Mouse (Mus musculus) myocyte (in vitro differentiated cells): ENCODE data around the gene Tmco4. TPM values are rescaled to one million over a fixed set of nuclear protein-coding genes. Genes with fewer than 3 reads are reported as not detected.

Source experiments
- H3K27me3 ChIP-seq: one replicate; pipeline ENCODE4 v1.6.1; 2011; ENCODE audit not compliant: control insufficient read depth, insufficient read depth, insufficient read length
- H3K36me3 ChIP-seq: one replicate; pipeline ENCODE4 v1.6.1; 2011; ENCODE audit not compliant: control insufficient read depth, insufficient read depth
- H3K4me2 ChIP-seq: one replicate; pipeline ENCODE4 v1.6.1; 2011; ENCODE audit warnings: low read depth, control low read depth
- H3K4me3 ChIP-seq: one replicate; pipeline ENCODE4 v1.5.1; 2011; ENCODE audit warnings: mild to moderate bottlenecking, control low read depth, moderate library complexity
- H3K79me2 ChIP-seq: one replicate; pipeline ENCODE4 v1.6.1; 2011; ENCODE audit not compliant: control insufficient read depth, insufficient read depth
- H3ac ChIP-seq: one replicate; pipeline ENCODE4 v1.6.1; 2011; ENCODE audit not compliant: control insufficient read depth, insufficient read length
- CEBPB ChIP-seq: IDR thresholded peaks from 2 replicates; pipeline ENCODE4 v1.6.1; 2011; ENCODE audit warnings: mild to moderate bottlenecking, moderate library complexity; ENCODE audit not compliant: poor library complexity, insufficient read depth, severe bottlenecking
- E2F4 ChIP-seq: IDR thresholded peaks from one replicate; pipeline ENCODE4 v1.6.1; 2011; ENCODE audit warnings: mild to moderate bottlenecking, control low read depth, moderate library complexity; ENCODE audit not compliant: insufficient read depth
- MAX ChIP-seq: IDR thresholded peaks from one replicate; pipeline ENCODE4 v1.6.1; 2011; ENCODE audit warnings: low read depth, mild to moderate bottlenecking, control low read depth
- MYOD1 ChIP-seq, 3 experiments: IDR thresholded peaks; one replicate each; pipeline ENCODE4 v1.6.1; 2011; ENCODE audit warnings: control low read depth in 2 of 3, low read depth in 2 of 3, mild to moderate bottlenecking in 2 of 3, moderate library complexity in 1 of 3; ENCODE audit not compliant: insufficient read length in 2 of 3, control insufficient read depth in 1 of 3
- MYOG ChIP-seq, 3 experiments: IDR thresholded peaks; one replicate each; pipeline ENCODE4 v1.6.1; 2011; ENCODE audit warnings: control low read depth in 2 of 3, low read depth in 2 of 3, mild to moderate bottlenecking in 2 of 3; ENCODE audit not compliant: insufficient read length in 2 of 3, control insufficient read depth in 1 of 3, insufficient read depth in 1 of 3
- POLR2A ChIP-seq: IDR thresholded peaks from one replicate; pipeline ENCODE4 v1.6.1; 2011; ENCODE audit warnings: low read depth, mild to moderate bottlenecking, control low read depth, moderate library complexity; ENCODE audit not compliant: insufficient read length
- POLR2AphosphoS2 ChIP-seq: IDR thresholded peaks from one replicate; pipeline ENCODE4 v1.6.1; 2011; ENCODE audit warnings: low read depth, control low read depth; ENCODE audit not compliant: insufficient read length
- REST ChIP-seq: IDR thresholded peaks from one replicate; pipeline ENCODE4 v1.6.1; 2011; ENCODE audit warnings: mild to moderate bottlenecking, control low read depth, moderate library complexity; ENCODE audit not compliant: insufficient read depth, insufficient read length
- SRF ChIP-seq: IDR thresholded peaks from one replicate; pipeline ENCODE4 v1.6.1; 2011; ENCODE audit warnings: low read depth; ENCODE audit not compliant: control insufficient read depth, insufficient read length
- TCF12 ChIP-seq: IDR thresholded peaks from one replicate; pipeline ENCODE4 v1.6.1; 2011; ENCODE audit warnings: mild to moderate bottlenecking, control low read depth; ENCODE audit not compliant: poor library complexity, insufficient read depth, severe bottlenecking
- TCF3 ChIP-seq: IDR thresholded peaks from one replicate; pipeline ENCODE4 v1.6.1; 2011; ENCODE audit warnings: low read depth, control low read depth; ENCODE audit not compliant: insufficient read length
- USF1 ChIP-seq: IDR thresholded peaks from one replicate; pipeline ENCODE4 v1.6.1; 2011; ENCODE audit warnings: low read depth, mild to moderate bottlenecking, control low read depth, moderate library complexity
- polyA plus RNA-seq: library from polyadenylated mRNA; unstranded; fragments of >200 nt; fragmentation: generic; extraction: Trizol; gene quantifications from one replicate; pipeline ENCODE4 v1.2.1, GENCODE M21; 2012; ENCODE audit warnings: missing spikeins

Gene Tmco4
- polyA plus RNA-seq, 1 experiment, result 3.8 TPM

DNA sequence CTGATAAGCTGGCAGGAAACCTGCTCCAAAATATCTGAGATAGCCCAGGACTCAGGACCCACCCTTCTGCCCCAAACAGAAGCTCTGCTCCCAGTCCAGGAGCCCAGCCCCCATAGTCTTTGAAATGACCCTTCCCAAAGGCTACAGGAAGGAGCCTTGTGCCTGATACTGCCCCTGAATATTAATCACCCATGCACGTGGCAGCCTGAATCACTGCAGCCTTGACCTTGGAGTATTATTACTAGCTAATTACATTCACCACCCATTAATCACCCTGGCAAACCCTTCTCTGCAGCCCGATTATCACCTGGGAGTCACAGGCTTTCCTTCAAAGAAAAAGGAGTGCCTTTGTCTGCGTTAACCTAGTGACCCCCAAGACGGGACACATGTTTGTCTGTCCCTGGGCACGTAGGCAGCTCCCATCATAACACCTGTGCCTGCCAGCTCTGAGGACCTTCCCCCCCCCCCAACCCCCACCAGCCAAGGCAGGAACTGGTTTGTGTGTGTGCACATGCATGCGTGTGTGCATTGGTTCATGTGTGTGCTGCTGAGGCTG lies 35.4 kb downstream of the Tmco4 start:
- H3K36me3 ChIP-seq, result no peaks in the 10 kb centered on the region
- no peak for TF ChIP-seq MAX
- TF ChIP-seq MYOD1 (IDR thresholded peaks at IDR 0.05; ENCODE audit: control insufficient read depth in 1 of 3, insufficient read length in 2 of 3, low read depth in 2 of 3), result no peak
- no peak for TF ChIP-seq TCF3
- TF ChIP-seq MYOG (IDR thresholded peaks at IDR 0.05; ENCODE audit: control insufficient read depth in 1 of 3, insufficient read depth in 1 of 3, insufficient read length in 2 of 3, low read depth in 2 of 3), result no peak
- no peak for TF ChIP-seq E2F4
- TF ChIP-seq POLR2AphosphoS2, result no peak
- TF ChIP-seq REST, result no peak
- no peak for TF ChIP-seq POLR2A
- TF ChIP-seq USF1, result no peak
- no peak for TF ChIP-seq CEBPB
- no peak for TF ChIP-seq SRF
- no peak for TF ChIP-seq TCF12
- H3ac ChIP-seq, result no peak overlapping the region
- H3K4me3 ChIP-seq, result no peak overlapping the region
- no peaks in the 10 kb centered on the region for H3K27me3 ChIP-seq
- H3K79me2 ChIP-seq, result no peaks in the 10 kb centered on the region
- H3K4me2 ChIP-seq, result no peak overlapping the region

GRCm38 (mm10) chr4:139011201-139011702 lies 38.6 kb downstream of the Tmco4 start:
- no peaks in the 10 kb centered on the region for H3K36me3 ChIP-seq
- H3ac ChIP-seq, result no peak overlapping the region
- H3K79me2 ChIP-seq, result no peaks in the 10 kb centered on the region
- H3K4me2 ChIP-seq, result no peak overlapping the region
- H3K4me3 ChIP-seq, result no peak overlapping the region
- no peaks in the 10 kb centered on the region for H3K27me3 ChIP-seq
- TF ChIP-seq POLR2A (no peak), MYOD1 (IDR thresholded peaks at IDR 0.05; ENCODE audit: control insufficient read depth in 1 of 3, insufficient read length in 2 of 3, low read depth in 2 of 3) (no peak), CEBPB (no peak), REST (no peak), MYOG (IDR thresholded peaks at IDR 0.05; ENCODE audit: control insufficient read depth in 1 of 3, insufficient read depth in 1 of 3, insufficient read length in 2 of 3, low read depth in 2 of 3) (no peak), TCF12 (no peak), USF1 (no peak), SRF (no peak), E2F4 (no peak), POLR2AphosphoS2 (no peak), MAX (no peak), TCF3 (no peak)

DNA sequence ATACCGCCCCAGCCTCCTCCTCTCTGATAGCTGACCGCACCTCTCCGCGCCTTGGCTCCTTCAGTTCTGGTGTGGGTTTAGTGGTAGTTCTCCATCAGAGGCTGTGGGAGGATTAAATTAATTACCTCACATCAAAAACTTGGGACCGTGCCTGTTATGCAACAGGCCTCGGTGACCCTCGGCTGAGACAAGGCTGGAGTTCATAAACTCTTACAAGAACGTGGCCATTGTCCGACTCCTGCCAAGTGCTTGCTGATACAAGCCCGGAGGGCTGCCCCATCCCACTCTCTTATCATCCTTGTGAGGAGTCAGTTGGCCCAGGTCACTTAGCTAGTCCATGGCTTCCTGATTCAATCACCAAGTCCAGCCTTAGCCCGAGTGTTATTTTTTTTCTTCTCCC lies 40.6 kb downstream of the Tmco4 start:
- Histone ChIP-seq H3K4me2 (no peak overlapping the region), H3ac (no peak overlapping the region), H3K27me3 (no peaks in the 10 kb centered on the region), H3K36me3 (no peaks in the 10 kb centered on the region), H3K79me2 (no peaks in the 10 kb centered on the region), H3K4me3 (no peak overlapping the region)
- TF ChIP-seq SRF (no peak), REST (no peak), MYOD1 (IDR thresholded peaks at IDR 0.05; ENCODE audit: control insufficient read depth in 1 of 3, insufficient read length in 2 of 3, low read depth in 2 of 3) (no peak), USF1 (no peak), MAX (no peak), TCF3 (no peak), TCF12 (no peak), E2F4 (no peak), CEBPB (no peak), MYOG (IDR thresholded peaks at IDR 0.05; ENCODE audit: control insufficient read depth in 1 of 3, insufficient read depth in 1 of 3, insufficient read length in 2 of 3, low read depth in 2 of 3) (no peak), POLR2A (no peak), POLR2AphosphoS2 (no peak)

- H3K79me2 ChIP-seq, result no peaks in the 10 kb centered on the region
- TF ChIP-seq POLR2AphosphoS2 (no peak), USF1 (no peak), MYOD1 (IDR thresholded peaks at IDR 0.05; ENCODE audit: control insufficient read depth in 1 of 3, insufficient read length in 2 of 3, low read depth in 2 of 3) (no peak), SRF (no peak), TCF12 (no peak), MYOG (IDR thresholded peaks at IDR 0.05; ENCODE audit: control insufficient read depth in 1 of 3, insufficient read depth in 1 of 3, insufficient read length in 2 of 3, low read depth in 2 of 3) (no peak), TCF3 (no peak), POLR2A (no peak), MAX (no peak), REST (no peak), E2F4 (no peak), CEBPB (no peak)
- H3K4me3 ChIP-seq, result no peak overlapping the region
- H3K4me2 ChIP-seq, result no peak overlapping the region
- H3K36me3 ChIP-seq, result no peaks in the 10 kb centered on the region
- no peaks in the 10 kb centered on the region for H3K27me3 ChIP-seq
- H3ac ChIP-seq, result no peak overlapping the region
Observed at GRCm38 (mm10) chr4:139014793-139015192, 42.1 kb downstream of the Tmco4 start.

GRCm38 (mm10) chr4:139018388-139018787 lies 45.7 kb downstream of the Tmco4 start:
- no peak overlapping the region for H3ac ChIP-seq
- TF ChIP-seq POLR2AphosphoS2 (no peak), REST (no peak), E2F4 (no peak), CEBPB (no peak), TCF3 (no peak), SRF (no peak), MYOG (IDR thresholded peaks at IDR 0.05; ENCODE audit: control insufficient read depth in 1 of 3, insufficient read depth in 1 of 3, insufficient read length in 2 of 3, low read depth in 2 of 3) (no peak), USF1 (no peak), MYOD1 (IDR thresholded peaks at IDR 0.05; ENCODE audit: control insufficient read depth in 1 of 3, insufficient read length in 2 of 3, low read depth in 2 of 3) (no peak), MAX (no peak), POLR2A (no peak), TCF12 (no peak)
- H3K79me2 ChIP-seq, result no peaks in the 10 kb centered on the region
- H3K4me2 ChIP-seq, result no peak overlapping the region
- H3K4me3 ChIP-seq, result no peak overlapping the region
- H3K36me3 ChIP-seq, result no peaks in the 10 kb centered on the region
- no peaks in the 10 kb centered on the region for H3K27me3 ChIP-seq
